Mouse (Mus musculus) heart, postnatal 4 days (tissue): Measurements from ENCODE around the gene Sltm. TPM values are rescaled to one million over a fixed set of nuclear protein-coding genes. Genes with fewer than 3 reads are reported as not detected.
A peak's percentile ranks its signal among the peaks of the same experiment; 100 is the strongest.
"Not testable (repeated sequence)": the region's sequence is repeated elsewhere in the genome, so short reads cannot be mapped to it uniquely, and the experiment has no call there.

Experiments
- DNase-seq: peaks from one replicate; pipeline ENCODE4 v3.0.0; 2021
- total RNA-seq, 2 experiments: library from RNA; stranded (reverse); gene quantifications; 2 replicates each; pipeline ENCODE4 v1.2.3; 2021

The Sltm gene
- 10 to 100 TPM; 34.8 TPM for total RNA-seq

DNA sequence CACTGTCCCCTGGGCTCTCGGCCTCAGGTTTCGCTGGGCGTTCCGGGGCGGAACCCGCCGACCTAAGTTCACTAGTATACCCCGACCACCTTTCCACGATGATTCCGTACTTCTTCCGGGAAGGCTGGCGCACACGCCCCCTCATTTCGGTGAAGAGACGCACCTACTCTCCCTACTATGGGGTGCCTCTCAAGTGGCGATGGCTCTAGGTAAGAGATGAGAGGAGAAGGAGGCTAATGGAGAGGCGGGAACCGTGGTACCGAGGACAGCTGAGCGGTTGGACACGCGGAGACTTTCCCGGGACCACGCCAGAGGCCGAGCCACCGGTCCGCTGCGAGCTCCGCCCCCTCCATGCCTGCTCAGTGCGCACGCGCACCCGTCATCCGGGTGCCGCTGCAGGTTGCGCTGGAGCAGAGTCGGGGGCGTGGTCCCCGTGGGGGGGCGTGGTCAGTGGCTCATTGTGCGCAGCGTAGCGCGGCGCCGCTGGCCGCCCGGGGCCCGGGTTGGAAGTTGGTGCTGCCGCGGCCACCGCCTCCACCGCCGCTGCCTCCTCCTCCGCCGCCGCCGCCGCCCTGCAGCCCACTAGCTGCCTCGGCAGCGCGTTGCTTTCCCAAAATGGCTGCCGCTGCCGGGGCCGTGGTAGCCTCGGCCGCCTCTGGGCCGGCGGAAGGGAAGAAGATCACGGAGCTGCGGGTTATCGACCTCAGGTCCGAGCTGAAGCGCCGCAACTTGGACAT is at the start of gene Sltm:
TSS of gene Sltm (plus strand) at position 450 of the 737 bp plus-strand sequence.
- peak; percentile 100 for DNase-seq

DNA sequence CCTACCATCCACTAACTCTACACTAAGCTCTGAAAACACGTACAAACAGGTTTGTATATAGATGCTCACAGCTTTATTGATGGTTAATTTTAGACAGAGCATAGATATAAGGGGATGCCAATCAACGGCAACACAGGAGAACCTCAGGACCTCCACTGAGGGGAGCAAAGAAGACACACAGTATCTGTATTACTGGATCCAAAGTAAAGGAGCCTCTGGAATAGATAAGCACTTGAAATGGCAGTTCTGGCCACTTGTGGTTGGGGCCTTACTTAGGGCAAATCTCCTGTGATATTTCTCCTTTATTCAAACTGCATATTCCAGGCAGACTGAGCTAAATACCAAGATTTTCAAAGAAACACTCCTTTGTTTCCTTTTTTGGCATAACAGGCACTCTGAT is 49.5 kb upstream of the Sltm start:
- no peak for DNase-seq

DNA sequence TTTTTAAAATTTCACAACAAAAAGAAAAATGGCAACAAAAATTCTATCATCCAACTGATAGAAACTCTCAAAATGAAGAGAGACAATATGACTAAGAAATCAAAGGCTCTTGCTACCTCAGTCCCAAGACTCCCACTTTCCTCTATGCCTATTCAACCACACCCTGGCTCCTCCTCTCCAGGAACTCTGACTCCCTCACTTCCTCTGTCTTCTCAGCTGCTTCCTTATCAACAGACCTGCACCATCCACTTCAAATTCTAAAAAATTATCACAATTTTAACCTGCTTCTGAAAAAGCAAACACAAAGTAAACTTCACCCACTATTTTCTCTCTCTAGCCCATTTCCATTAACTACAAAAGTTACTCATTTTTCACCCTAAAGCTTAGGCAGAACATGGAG is 45.6 kb upstream of the Sltm start:
- no peak for DNase-seq

DNA sequence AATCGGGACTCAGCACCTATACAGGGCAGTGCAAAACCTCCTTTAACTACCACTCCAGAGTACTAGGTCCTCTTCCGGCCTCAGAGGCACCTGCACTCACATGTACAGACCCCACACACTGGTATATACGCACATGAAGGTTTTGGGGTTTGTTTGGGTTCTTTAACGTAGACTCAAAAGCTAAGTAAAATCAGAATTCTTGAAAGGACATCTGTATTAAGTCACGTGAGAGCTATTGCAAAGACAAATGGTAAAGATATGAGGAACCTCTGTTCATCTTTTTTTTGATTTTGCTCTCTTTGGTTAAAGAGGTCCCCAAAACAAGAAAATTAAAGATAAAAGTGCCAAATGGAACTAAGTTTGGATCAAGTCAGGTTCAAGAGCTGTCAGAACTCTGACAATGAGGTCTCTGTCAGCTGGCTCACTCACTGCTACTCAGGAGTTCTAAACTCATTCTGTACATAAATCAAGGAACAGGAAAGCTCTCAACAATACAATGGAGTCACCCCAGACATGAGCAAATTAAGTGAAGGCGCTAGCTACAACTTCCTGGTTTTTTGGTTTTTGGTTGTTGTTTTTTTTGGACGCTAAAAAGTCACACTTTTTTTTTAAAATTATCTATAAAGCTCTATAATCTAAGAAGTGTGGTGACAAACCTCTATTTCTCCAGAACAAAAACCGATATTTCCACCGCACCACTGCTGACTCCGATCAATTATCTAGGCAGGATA is 40.1 kb upstream of the Sltm start:
- DNase-seq: no peak

DNA sequence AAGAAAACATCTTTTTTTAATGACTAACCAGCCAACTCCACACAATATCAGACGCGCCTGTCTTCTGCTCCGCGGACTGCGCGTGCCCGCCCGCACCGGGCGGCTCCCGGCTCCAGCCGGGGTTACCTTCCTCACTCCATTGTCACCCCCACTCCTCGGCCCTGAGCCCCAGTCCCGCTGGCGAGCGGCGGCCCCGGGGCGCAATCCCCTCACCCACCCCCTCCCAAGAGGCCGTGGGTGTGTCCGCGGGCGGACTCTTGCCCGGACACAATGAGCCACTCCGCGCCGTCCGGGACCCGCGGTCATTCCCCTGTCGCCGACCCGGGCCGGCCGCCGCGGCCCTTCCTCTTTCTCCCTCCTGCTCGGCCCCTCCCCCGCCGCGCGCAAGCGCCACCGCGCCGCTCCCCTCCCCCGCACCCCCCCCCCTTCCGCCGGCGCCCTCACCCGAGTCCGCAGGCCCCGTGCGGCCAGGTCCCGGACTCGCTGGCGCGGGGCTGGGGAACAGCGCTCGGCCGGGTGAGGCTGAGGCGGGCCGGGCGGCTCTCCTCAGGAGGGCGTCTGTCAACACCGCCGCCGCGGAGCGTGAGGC is 39.4 kb upstream of the Sltm start:
- DNase-seq: peak; percentile 74

DNA sequence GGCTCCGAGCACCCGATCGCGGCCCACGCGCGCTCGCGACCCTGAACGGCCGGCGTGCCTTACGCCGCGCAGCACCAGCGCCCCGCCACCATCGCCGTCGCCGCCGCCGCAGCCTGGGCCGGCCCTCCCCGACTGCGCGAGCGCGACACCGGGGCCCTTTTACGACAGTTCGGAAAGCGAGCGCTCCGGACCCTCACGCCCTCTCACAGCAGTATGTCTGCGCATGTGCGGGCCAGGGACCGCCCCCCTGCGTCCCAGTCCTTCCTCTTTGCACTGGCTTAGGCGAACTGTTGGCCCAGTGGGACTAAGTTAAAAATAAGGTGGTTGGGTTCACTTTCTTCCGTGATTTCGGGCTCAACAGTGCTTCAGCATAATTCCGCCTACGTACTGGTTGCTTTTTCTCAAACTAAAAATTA is 38.9 kb upstream of the Sltm start, which contains the start of gene Rnf111:
TSS of gene Rnf111 (minus strand) at position 100 of the 416 bp plus-strand sequence.
- peak; percentile 98 for DNase-seq

DNA sequence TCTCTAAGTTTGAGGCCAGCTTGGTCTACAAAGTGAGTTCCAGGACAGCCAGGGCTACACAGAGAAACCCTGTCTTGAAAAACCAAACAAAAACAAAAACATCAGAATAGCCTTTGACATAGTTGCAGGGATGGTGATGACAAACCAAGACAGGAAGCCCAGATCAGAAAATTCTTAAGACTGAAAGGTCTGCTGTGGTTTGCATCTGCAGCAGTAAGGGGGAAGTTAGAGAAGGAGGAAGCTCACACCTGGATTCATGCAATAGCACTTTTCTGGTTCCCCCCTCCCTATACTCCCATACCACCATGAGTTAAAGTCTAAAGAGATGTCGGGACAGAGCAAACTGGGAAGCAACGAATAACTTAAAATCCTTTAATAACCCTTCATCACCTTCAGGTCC is 36.4 kb upstream of the Sltm start:
- DNase-seq: no peak

DNA sequence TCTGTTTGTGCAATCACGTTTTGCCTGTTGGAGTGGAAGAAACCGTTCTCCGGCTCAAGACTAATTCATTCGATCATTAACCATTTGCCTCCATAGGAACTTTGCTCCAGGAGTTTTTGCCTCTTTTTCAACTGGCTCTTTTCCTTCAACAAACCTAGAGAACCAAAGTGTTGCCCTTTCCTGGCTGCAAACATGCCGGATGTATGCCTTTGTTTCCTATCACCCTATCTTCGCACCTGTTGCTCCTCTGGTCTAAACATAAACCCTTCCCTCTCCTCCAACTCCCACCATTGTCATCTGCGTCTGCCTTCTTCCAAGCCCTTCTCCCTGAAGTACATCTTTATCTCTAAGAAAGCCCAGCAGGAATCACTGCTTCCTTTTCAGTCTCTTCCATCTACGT is 35.8 kb upstream of the Sltm start:
- no peak for DNase-seq

DNA sequence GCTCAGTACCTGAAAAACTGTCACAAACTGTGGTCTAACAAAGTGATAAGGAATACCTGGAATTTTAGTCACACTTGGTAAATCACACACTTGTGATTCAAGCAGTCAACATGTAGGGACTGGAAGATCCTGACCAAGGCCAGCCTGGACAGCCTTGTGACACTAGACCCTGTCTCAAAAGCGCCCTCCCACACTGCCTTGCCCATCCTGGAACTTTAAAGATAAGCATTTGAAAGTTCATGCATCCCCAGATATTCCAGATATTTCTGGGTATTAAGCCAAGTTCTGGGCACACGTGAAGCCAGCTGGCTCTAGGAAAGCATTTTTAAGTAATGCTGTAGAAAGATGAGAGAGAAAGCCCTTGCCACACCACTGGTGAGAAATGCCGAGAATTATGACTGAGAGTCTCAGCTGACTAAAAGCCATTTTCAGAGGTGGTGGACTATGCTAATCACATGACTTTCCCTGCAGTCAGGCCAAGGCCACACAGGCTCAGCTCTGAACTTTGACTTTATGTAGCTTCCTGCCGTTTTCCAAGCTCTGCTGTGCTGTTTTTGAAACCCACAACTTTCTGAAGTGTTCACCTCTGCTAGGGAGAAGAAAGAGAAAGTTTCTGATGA is 32.5 kb upstream of the Sltm start:
- DNase-seq: peak; percentile 20

DNA sequence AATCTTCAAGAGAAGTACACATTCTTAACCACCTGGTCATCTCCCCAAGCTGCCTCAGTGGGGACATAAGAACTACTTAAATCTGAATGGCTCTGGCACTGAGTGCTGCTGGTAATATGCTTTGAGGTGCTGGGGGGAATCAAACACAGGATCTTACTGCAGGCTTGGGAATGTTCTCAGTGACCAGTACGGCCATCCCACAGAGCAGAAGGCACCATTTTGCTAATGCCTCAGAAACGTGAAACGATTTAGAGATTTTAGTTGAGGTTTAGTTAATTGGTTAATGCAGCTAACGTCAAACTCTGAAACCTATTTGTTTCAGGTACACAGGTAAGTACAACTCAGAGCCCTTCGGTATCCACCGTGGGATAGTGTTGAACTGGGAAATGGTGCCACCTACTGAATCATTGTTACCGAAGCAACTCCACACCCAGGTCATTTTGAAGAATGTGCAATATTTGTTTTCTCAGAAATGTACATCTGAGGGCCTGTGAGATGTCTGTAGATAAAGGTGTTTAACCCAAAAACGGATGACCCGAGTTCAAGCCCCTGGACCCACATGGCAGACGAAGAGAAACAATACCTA is 31.5 kb upstream of the Sltm start:
- peak; percentile 12 for DNase-seq

DNA sequence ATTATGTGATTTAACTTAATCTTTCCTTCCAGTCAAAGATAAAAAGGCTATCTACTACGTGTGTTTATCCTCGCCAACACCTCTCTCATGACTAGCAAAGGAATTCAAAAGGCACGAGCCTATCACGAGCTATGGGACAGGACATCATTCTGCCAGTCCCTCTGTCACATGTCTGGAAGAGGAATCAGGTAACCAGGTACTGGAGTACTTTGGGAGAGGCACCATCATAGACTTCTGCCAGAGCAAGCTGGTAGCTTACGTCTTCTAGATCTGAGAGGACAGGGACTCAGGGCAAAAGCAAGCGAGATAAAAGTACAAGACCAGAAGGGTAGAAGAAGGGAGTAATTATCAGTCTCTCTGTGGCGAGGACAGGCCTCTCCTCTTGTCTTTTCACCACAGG is 30.9 kb upstream of the Sltm start:
- DNase-seq: no peak

DNA sequence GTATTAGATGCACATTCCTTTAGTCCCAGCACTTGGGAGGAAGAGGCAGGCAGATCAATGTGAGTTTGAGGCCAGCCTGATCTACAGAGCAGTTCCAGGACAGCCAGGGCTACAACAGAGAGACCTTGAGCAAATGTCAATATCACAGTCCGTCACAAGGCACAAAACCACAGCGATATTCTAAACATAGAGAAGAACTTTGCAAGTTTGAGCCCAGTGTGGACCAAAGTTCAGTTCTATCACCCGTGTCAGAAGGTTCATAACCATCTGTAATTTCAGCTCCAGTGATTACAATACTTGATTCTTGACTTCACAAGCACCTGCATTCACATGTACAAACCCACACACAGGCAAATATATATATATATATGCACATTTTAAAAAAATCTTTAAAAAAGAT is 21.9 kb upstream of the Sltm start:
- no peak for DNase-seq

DNA sequence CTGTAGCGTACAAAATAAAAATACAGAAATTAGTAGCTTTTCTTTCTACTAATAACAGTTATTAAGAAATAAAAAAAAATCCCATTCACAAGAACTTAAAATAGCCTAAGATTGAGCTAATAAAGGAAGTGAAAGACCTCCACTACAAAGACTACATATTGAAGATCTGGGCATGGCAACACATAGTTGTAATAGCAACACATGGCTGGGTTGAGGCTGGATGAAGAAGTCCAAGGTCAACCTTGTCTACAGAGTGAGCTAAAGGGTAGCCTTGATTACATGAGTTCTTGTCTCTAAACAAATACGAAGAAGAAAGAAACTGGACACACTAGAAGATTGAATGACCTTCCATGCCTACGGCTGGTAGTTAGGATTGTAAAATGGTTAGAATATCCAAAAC is 18.7 kb upstream of the Sltm start:
- DNase-seq: no peak

DNA sequence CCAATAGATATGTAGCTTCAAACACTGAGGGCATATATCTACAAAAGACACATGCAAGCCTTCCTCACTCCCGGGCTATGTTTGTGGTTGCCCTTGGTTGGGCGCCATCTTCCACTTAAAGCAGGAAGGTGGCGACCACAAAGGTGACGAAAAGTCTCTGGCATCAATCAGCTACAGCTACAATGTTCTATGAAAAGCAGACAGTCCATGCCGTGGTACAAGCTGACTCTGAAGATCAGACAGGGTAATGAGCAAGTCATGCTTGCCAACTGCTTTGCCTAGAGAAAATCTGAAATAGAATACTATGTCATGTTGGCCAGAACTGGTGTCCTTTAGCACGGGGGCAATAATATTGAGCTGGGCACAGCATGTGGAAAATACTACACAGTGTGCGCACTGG is 18.2 kb upstream of the Sltm start:
- DNase-seq: peak; percentile 79

DNA sequence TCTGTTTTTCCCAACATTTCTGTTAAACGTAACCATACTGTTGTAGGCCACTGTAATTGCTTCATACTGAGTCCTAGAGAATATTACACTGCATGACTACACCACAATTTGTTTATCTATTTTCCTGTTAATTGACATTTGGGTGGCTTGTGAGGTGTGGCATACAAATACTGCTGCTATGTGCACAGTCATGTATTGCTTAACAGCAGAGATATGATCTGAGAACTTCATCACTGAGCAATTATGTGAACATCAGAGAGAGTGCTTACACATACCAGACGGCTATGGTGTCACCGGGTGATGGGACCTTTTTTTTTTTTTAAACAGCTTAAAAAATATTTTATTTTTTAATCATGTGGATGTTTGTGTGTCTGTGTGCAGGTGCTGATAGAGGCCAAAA is 9.2 kb upstream of the Sltm start:
- DNase-seq: no peak

DNA sequence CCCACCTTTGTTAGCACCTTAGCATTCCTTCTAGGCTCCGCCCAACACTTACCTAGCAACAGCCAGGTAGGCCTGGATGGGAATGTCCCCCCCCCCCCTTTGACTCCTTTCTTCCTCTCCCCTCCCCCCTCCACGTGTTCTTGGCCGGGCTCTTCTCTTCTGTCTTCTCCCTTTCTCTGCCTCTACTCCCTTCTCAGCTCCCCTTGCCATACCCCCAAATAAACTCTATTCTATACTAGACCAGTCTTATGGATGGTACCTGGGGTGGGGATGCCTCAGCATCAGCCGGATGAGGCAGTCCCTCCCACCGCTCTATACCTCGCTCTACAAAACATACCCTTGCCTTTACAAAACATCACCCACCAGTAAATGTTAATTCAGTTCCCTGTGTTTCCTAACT is 970 bp upstream of the Sltm start:
- no peak for DNase-seq

DNA sequence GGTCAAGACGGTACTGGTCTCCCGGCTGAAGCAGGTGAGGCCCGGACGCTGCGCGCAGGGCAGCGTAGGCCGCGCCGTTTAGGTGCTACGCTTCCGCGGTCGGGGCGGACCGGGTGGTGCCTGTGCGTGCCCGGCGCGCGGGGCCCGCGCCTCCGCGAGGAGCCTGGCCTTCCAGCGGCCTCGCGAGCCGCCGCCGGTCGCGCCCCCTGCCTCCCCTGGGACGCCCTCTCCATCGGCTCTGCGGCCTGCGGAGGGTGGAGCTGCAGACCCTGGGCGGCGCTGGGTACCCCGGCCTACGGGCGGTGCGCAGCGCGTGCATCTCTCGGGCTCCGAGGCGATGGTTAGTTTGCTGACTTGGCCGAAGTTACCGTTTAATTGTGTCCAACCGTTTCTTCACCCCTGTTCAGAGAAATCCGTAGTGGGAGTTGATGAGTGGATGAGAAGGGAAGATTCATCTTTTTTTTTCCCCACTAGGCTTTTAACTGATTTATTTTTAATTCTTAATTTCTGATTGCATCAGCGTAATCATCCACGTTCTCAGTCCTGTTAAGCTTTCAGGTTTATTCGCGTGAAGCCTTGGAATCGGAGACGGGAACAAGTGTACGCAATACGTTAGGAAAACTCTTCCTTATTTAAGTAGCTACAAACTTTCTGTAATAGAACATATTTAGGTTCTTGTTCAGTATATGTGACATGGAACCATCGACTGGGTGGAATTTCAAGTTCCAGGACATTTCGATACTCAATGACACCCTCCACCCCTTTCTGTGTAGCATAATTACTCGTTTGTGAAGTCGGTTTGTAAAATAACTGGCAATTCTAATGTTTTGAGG is 710 bp downstream of the Sltm start:
- DNase-seq: peak; percentile 75

DNA sequence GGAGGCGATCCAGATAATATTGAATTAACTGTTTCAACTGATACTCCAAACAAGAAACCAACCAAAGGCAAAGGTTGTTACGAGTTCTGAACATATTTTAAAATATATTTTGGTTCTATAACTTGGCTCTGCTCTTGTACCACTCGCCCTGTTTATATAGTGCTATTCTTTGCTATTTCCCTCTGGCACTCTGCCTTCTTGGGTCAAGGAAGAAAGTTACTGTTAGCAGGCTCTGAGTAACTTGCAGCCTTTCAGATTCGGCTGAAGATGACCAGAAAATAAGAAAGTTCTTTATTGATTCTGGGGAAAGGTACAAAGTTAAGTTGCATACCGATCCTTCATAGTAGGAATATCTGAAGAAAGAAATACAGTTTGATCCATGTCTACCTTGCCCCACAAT is 1.4 kb downstream of the Sltm start:
- no peak for DNase-seq

DNA sequence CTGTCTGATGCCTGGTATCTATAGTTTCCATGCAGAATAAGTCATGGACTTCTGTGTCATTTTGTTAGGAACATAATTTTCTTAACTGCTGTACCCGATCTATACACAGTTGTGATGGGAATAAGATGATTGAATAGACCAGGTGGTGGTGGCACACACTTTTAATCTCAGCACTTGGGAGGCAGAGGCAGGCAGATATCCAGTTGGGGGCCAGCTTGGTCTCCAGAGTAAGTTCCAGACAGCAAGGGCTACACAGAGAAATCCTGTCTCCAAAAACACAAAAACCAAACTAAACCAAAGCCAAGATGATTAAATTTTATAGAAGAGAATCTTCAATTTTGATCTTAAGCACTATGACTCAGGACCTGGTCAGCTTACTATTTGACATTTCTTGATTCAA is 2.3 kb downstream of the Sltm start:
- no peak for DNase-seq

DNA sequence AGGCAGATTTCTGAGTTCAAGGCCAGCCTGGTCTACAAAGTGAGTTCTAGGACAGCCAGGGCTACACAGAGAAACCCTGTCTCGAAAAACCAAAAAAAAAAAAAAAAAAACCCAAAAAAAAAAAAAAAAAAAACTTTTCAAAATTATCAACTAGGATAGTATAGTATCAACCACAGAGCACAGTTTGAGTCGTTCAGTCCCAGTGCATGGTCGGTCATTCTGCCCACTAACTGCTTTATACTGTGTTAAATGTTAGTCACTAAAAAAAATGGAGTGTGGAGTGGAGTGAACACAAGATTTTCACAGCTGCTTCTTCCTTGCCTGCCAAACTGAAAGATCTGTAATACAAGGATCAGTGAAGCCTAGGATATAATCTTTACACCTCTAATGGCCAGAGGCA is 4.0 kb downstream of the Sltm start:
- DNase-seq: not testable (repeated sequence)

DNA sequence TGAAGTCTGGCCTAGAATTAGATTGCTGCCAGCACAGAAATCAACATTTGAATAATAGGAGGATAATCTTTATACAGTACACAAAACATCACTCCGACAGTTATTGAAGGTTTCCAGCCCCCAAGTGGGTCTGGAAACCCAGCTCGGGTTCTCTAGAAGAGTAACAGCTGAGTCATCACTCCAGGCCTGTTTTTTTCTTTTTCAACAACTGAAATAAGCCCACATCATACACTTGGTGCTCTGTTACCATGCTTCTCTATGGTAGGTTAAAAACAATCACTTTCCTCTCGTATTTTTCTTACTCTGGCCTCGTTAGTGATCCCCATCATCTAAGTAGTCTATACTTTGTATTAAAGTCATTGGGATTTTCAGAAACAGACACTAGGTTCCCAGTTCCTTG is 5.8 kb downstream of the Sltm start:
- DNase-seq: no peak

DNA sequence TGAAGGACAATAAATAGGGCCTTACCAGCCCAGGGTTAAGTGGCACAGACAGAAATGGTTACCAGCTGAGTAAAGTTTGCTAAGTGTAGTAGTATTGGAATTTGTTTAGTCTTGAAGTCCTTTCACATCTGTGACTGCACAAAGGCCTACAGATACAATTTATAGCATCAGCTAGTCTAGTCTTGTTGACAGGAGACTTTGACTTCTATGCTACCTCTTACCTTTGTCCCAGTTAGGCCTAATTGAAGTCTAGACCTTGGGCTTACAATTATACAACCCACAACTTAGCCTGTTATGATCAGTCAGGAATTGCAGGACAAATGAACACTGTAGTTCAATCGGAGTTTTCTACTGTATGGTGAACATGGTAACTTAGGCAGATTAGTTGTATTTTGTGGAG is 9.0 kb downstream of the Sltm start:
- no peak for DNase-seq
